Mouse (Mus musculus) midbrain, embryonic 15.5 days (tissue): Measurements from ENCODE around the gene Nop2. TPM values are rescaled to one million over a fixed set of nuclear protein-coding genes. Genes with fewer than 3 reads are reported as not detected.
A peak's percentile ranks its signal among the peaks of the same experiment; 100 is the strongest.

Experiments
- ATAC-seq: fragments of 200-750 bp; cut with Nextera tagmentation; replicated peaks from 2 replicates; pipeline ENCODE4 v1.8.0; 2017; ENCODE audit warnings: moderate TSS enrichment
- H3K27ac ChIP-seq: fragments of 300-500 bp; sonication (generic); 2 replicates; pipeline ENCODE4 v1.5.1; 2015; ENCODE audit warnings: mild to moderate bottlenecking, inconsistent platforms
- H3K27me3 ChIP-seq: fragments of 300-500 bp; sonication (generic); replicated peaks from 2 replicates; pipeline ENCODE4 v1.6.1; 2015; ENCODE audit warnings: inconsistent platforms
- H3K36me3 ChIP-seq: fragments of 300-500 bp; sonication (generic); replicated peaks from 2 replicates; pipeline ENCODE4 v1.6.1; 2015; ENCODE audit warnings: inconsistent platforms
- H3K4me1 ChIP-seq: fragments of 300-500 bp; sonication (generic); 2 replicates; pipeline ENCODE4 v1.6.1; 2015; ENCODE audit warnings: inconsistent platforms
- H3K4me2 ChIP-seq: fragments of 300-500 bp; sonication (generic); 2 replicates; pipeline ENCODE4 v1.6.1; 2015; ENCODE audit warnings: inconsistent platforms, mild to moderate bottlenecking, moderate library complexity
- H3K4me3 ChIP-seq: fragments of 300-500 bp; sonication (generic); 2 replicates; pipeline ENCODE4 v1.5.1; 2015; ENCODE audit warnings: mild to moderate bottlenecking, inconsistent platforms
- H3K9ac ChIP-seq: fragments of 300-500 bp; sonication (generic); 2 replicates; pipeline ENCODE4 v1.6.1; 2015; ENCODE audit warnings: mild to moderate bottlenecking, inconsistent platforms
- H3K9me3 ChIP-seq: fragments of 300-500 bp; sonication (generic); 2 replicates; pipeline ENCODE4 v1.6.1; 2016; ENCODE audit warnings: inconsistent platforms
- WGBS: fragments of 180-500 bp; shearing (Covaris S2); methylation state at CpG from one replicate; pipeline ENCODE4 v1.1.7; 2015; ENCODE audit warnings: mixed read lengths; 5-methylcytosine and 5-hydroxymethylcytosine counted together
- polyA plus RNA-seq: library from polyadenylated mRNA; unstranded; fragments of >200 nt; fragmentation: Nextera tagmentation; extraction: Ambion mirVana; gene quantifications from 2 replicates; pipeline ENCODE4 v1.2.1, GENCODE M21; 2015

The Nop2 gene
- polyA plus RNA-seq, 1 experiment from 2014 or later = 49.1 TPM

- ATAC-seq = no peak
- peak overlapping the region; percentile 89; the same call in 1 of the 2 replicates for H3K4me2 ChIP-seq
- no peaks in the 10 kb centered on the region for H3K27me3 ChIP-seq
- peak overlapping the region; percentile 94; the same call in 1 of the 2 replicates for H3K4me3 ChIP-seq
- H3K9ac ChIP-seq = no peak overlapping the region
- peaks cover 38% of the 10 kb centered on the region for H3K36me3 ChIP-seq
- peaks cover 38% of the 10 kb centered on the region for H3K4me1 ChIP-seq
- peak overlapping the region; percentile 92 for H3K27ac ChIP-seq
- 12% methylated on average over 10 of the region's 10 CpGs for WGBS
- H3K9me3 ChIP-seq = no peaks in the 10 kb centered on the region
Measured at GRCm38 (mm10) chr6:125166861-125167650, 35.3 kb downstream of the Nop2 start.

- no peak for ATAC-seq
- WGBS = 90% methylated on average over 14 of the region's 14 CpGs
- Histone ChIP-seq H3K9me3 (no peaks in the 10 kb centered on the region), H3K9ac (no peak overlapping the region), H3K4me1 (peaks cover 33% of the 10 kb centered on the region), H3K36me3 (peaks cover 45% of the 10 kb centered on the region), H3K4me3 (no peak overlapping the region), H3K4me2 (no peak overlapping the region), H3K27ac (no peak overlapping the region), H3K27me3 (no peaks in the 10 kb centered on the region)
Measured at GRCm38 (mm10) chr6:125168086-125168485, 36.4 kb downstream of the Nop2 start.

GRCm38 (mm10) chr6:125170194-125170593 lies 38.5 kb downstream of the Nop2 start:
- H3K4me2 ChIP-seq = no peak overlapping the region
- H3K9me3 ChIP-seq = no peaks in the 10 kb centered on the region
- H3K9ac ChIP-seq = no peak overlapping the region
- no peak overlapping the region for H3K27ac ChIP-seq
- 85% methylated on average over 6 of the region's 6 CpGs for WGBS
- no peak overlapping the region for H3K4me3 ChIP-seq
- no peak for ATAC-seq
- peaks cover 64% of the 10 kb centered on the region for H3K36me3 ChIP-seq
- H3K27me3 ChIP-seq = no peaks in the 10 kb centered on the region
- H3K4me1 ChIP-seq = peaks cover 20% of the 10 kb centered on the region

- Histone ChIP-seq H3K27ac (no peak overlapping the region), H3K4me3 (no peak overlapping the region), H3K36me3 (peaks cover 86% of the 10 kb centered on the region), H3K4me2 (no peak overlapping the region), H3K27me3 (no peaks in the 10 kb centered on the region), H3K9me3 (no peaks in the 10 kb centered on the region), H3K4me1 (peaks cover 2% of the 10 kb centered on the region), H3K9ac (no peak overlapping the region)
- WGBS = 90% methylated on average over 2 of the region's 2 CpGs
- no peak for ATAC-seq
Measured at GRCm38 (mm10) chr6:125172474-125172873, 40.8 kb downstream of the Nop2 start.

DNA sequence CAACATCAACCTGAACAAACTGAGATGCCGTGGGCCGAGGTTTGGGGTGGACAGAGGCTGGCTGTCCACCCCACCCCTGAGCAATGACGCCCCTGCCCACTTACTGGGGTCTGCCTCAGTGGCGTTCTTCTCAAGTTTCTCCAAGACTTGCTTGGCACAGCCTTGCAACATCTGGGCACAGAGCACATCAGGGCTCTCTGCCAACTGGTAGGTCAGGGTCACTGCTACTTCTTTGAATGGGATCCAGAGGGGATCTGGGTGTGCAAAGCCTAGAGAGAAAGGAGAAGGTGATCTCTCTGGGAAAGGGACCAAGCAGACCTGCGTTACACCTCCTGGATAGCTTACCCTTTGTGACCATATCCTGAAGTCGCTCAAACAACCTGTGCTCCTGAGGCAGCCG lies 41.5 kb downstream of the Nop2 start:
- 97% methylated on average over 7 of the region's 7 CpGs for WGBS

DNA sequence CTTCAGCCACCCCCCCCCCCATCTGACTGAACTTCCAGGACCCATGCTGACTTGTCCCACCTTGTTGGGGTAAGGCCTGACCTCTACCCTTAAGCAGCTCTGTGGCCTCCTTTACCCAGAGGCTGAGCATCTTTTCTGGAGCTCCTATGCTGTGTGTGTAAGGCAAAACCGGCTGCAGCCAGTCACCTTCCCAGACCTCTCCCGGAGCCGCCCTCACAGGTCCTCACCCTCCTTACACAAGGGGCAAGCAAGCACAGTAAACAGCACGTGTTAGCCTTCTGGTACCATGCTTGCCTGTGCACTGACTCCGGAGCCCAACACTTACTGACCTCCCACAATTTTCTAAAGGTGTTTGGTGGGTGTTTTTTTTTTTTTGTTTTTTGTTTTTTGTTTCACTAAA lies 43.8 kb downstream of the Nop2 start:
- H3K9ac ChIP-seq = no peak overlapping the region
- ATAC-seq = no peak
- no peaks in the 10 kb centered on the region for H3K27me3 ChIP-seq
- H3K4me1 ChIP-seq = no peaks in the 10 kb centered on the region
- H3K36me3 ChIP-seq = peaks cover 86% of the 10 kb centered on the region
- no peaks in the 10 kb centered on the region for H3K9me3 ChIP-seq
- no peak overlapping the region for H3K4me3 ChIP-seq
- H3K4me2 ChIP-seq = no peak overlapping the region
- H3K27ac ChIP-seq = no peak overlapping the region
- WGBS = 86% methylated on average over 5 of the region's 5 CpGs

More for the DNA sequence above, 41.5 kb downstream of the Nop2 start:
- peaks cover 91% of the 10 kb centered on the region for H3K36me3 ChIP-seq
- no peaks in the 10 kb centered on the region for H3K27me3 ChIP-seq
- no peaks in the 10 kb centered on the region for H3K9me3 ChIP-seq
- no peak overlapping the region for H3K9ac ChIP-seq
- no peak overlapping the region for H3K4me3 ChIP-seq
- ATAC-seq = no peak
- no peak overlapping the region for H3K27ac ChIP-seq
- H3K4me1 ChIP-seq = no peaks in the 10 kb centered on the region
- no peak overlapping the region for H3K4me2 ChIP-seq

- no peak for ATAC-seq
- Histone ChIP-seq H3K36me3 (peaks cover 83% of the 10 kb centered on the region), H3K27ac (no peak overlapping the region), H3K9me3 (no peaks in the 10 kb centered on the region), H3K9ac (no peak overlapping the region), H3K4me3 (no peak overlapping the region), H3K4me1 (no peaks in the 10 kb centered on the region), H3K27me3 (no peaks in the 10 kb centered on the region), H3K4me2 (no peak overlapping the region)
- 89% methylated on average over 7 of the region's 7 CpGs for WGBS
Measured at GRCm38 (mm10) chr6:125179601-125180000, 47.9 kb downstream of the Nop2 start.

- ATAC-seq = no peak
- peaks cover 76% of the 10 kb centered on the region for H3K36me3 ChIP-seq
- H3K27me3 ChIP-seq = no peaks in the 10 kb centered on the region
- 61% methylated on average over 5 of the region's 5 CpGs for WGBS
- H3K27ac ChIP-seq = no peak overlapping the region
- no peak overlapping the region for H3K4me2 ChIP-seq
- no peaks in the 10 kb centered on the region for H3K4me1 ChIP-seq
- H3K9ac ChIP-seq = no peak overlapping the region
- no peaks in the 10 kb centered on the region for H3K9me3 ChIP-seq
- H3K4me3 ChIP-seq = no peak overlapping the region
Measured at GRCm38 (mm10) chr6:125182133-125182532, 50.4 kb downstream of the Nop2 start.

DNA sequence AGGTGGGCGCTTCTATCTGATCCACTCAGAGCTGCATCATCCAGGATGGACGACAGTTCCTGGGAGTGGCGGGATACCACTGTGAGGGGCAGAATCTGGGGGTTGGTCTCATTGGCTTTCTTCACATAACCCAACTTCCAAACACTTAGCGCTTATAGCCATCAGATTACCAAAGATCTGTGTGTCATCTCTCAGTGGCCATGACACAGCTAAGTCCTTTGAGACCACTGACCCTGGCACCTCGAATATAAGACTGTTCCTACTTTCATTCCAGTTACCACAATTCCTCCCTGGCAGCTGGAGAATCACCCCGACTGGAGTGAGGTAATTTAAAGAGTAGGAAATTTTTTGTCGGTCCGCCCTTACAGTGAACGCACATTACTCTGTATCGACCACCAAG lies 54.5 kb downstream of the Nop2 start:
- WGBS = 95% methylated on average over 10 of the region's 10 CpGs
- ATAC-seq = no peak
- Histone ChIP-seq H3K4me3 (no peak overlapping the region), H3K27me3 (no peaks in the 10 kb centered on the region), H3K27ac (no peak overlapping the region), H3K4me1 (peaks cover 10% of the 10 kb centered on the region), H3K9me3 (no peaks in the 10 kb centered on the region), H3K36me3 (peaks cover 43% of the 10 kb centered on the region), H3K4me2 (no peak overlapping the region), H3K9ac (no peak overlapping the region)

DNA sequence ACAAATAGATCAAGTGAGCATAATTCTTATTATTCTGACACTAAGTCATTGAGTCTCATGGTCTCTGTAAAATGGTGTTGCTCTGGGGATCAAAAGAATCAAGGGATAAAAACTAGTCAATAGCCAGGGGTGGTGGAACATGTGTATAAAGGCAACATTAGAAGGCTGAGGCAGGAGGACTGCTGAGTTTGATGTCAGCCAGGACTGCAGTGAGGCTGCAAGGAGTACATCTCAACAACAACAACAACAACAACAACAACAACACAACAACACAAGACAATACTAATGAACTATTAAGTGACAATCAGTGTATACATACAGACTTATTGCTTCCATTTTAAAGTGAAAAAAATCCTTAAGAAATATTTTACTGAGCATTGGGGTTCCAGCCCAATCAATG lies 59.1 kb downstream of the Nop2 start:
- Histone ChIP-seq H3K4me1 (peaks cover 22% of the 10 kb centered on the region), H3K36me3 (peaks cover 10% of the 10 kb centered on the region; the same call in 1 of the 2 replicates), H3K9me3 (no peaks in the 10 kb centered on the region), H3K4me3 (peak overlapping the region; percentile 56), H3K27me3 (no peaks in the 10 kb centered on the region), H3K4me2 (peak overlapping the region; percentile 69), H3K9ac (peak overlapping the region; percentile 60; the same call in 1 of the 2 replicates), H3K27ac (peak overlapping the region; percentile 96)
- no peak for ATAC-seq

DNA sequence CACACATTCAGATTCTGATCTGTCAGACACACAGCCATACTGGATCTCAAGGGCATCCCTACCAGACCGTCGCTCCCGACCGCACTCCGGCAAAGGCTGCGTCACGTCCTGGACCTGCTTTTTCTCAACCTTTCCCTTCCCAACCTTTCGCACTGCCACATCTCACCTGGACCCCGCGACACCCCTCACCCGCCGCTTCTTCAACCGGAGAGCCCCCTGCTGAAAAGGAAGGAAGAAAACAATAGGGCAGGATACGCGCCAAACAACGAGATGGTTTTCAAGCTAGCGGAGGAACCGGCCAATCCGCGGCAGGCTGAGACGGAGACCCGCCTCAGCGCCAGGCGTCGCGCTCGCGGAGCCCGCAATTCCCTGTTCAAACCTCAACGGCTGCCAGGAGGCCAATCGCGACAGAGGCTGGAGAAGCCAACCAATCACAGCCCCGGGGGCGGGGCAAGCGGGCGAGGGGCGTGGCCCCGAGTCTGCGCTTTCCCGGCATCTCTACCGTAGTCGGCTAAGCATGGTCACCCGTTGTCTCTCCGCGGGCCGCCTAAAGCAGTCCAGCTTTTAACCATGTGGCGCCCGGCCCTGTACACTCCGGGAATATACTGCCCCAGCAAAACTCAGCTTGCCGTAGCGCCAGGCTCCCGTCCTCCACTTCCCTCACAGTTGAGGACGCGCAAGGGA lies 59.8 kb downstream of the Nop2 start, which contains the start of the genes Ncapd2 and Mrpl51:
Gene Ncapd2, minus strand, starts transcription at position 370 of the 684 bp plus-strand sequence.
Gene Mrpl51, plus strand, starts transcription at position 470 of the 684 bp plus-strand sequence.
- H3K9ac ChIP-seq = peak within 1 kb of the TSS; percentile 60
- peak; percentile 98 for ATAC-seq
- H3K4me1 ChIP-seq = peaks cover 25% of the 10 kb centered on the region
- no peaks in the 10 kb centered on the region for H3K9me3 ChIP-seq
- H3K27ac ChIP-seq = peak within 1 kb of the TSS; percentile 96
- H3K4me2 ChIP-seq = peak within 1 kb of the TSS; percentile 69
- peaks cover 5% of the 10 kb centered on the region; the same call in 1 of the 2 replicates for H3K36me3 ChIP-seq
- peak within 1 kb of the TSS; percentile 56 for H3K4me3 ChIP-seq
- WGBS = under 1% methylated on average over 54 of the region's 54 CpGs
- H3K27me3 ChIP-seq = no peaks in the 10 kb centered on the region

- Histone ChIP-seq H3K4me3 (peak overlapping the region; percentile 56), H3K4me1 (peaks cover 25% of the 10 kb centered on the region), H3K27me3 (no peaks in the 10 kb centered on the region), H3K4me2 (peak overlapping the region; percentile 69), H3K36me3 (0 out of 2 replicates have a peak, but pooled peaks cover 5% of the 10 kb centered on the region), H3K27ac (peak overlapping the region; percentile 96), H3K9ac (peak overlapping the region; percentile 60), H3K9me3 (no peaks in the 10 kb centered on the region)
- WGBS = under 1% methylated on average over 34 of the region's 34 CpGs
- peak; percentile 97 for ATAC-seq
Measured at GRCm38 (mm10) chr6:125192016-125192714, 60.5 kb downstream of the Nop2 start.
